In genomic region chr8:26353476-26353875, GRCm38 (mm10) we compare ENCODE assay signal across 13 mouse cellular contexts.
DNase-seq lines count a peak whose midpoint lies in the region; ATAC-seq and TF ChIP-seq lines count a peak whose summit lies in the region.
"Had no signal": no experiment of that assay in that cellular context is flagged by ENCODE, and none has a peak within 500 bp of the region (broad histone marks: within the 10 kb centered on the region; RNA-seq: fewer than 3 reads in every experiment).

No protein-coding gene starts in this region.

- H3K4me3 ChIP-seq in liver, adult 2 months (ENCODE audit: insufficient read depth, low read depth, low read length), result no peak overlapping the region
- no peak overlapping the region for H3K4me3 ChIP-seq in stomach, postnatal 0 days (ENCODE audit: low read depth, low read length)
- no peak overlapping the region for H3K4me3 ChIP-seq in midbrain, embryonic 10.5 days
- H3K4me3 ChIP-seq: forebrain, embryonic 15.5 days; myocyte had no signal

- H3K79me2 ChIP-seq in liver, adult 2 months (ENCODE audit: control insufficient read depth, insufficient read depth, low read length), result no peaks in the 10 kb centered on the region

- TF ChIP-seq CTCF in liver, adult 2 months (IDR thresholded peaks at IDR 0.05; ENCODE audit: low read depth, low read length), result no peak
- no peak for TF ChIP-seq CTCF in stomach, postnatal 0 days (IDR thresholded peaks at IDR 0.05; ENCODE audit: low read depth)

- no peaks in the 10 kb centered on the region for H3K27me3 ChIP-seq in liver, adult 2 months (ENCODE audit: control insufficient read depth, insufficient read depth, low read length)
- H3K27me3 ChIP-seq in stomach, postnatal 0 days (ENCODE audit: control insufficient read depth, insufficient read depth, low read length), result no peaks in the 10 kb centered on the region
- H3K27me3 ChIP-seq in midbrain, embryonic 10.5 days (ENCODE audit: low read depth, poor library complexity, severe bottlenecking), result no peaks in the 10 kb centered on the region
- H3K27me3 ChIP-seq: forebrain, embryonic 15.5 days had no signal

- no peaks in the 10 kb centered on the region for H3K36me3 ChIP-seq in liver, adult 2 months (ENCODE audit: control insufficient read depth, insufficient read depth, low read length)
- no peaks in the 10 kb centered on the region for H3K36me3 ChIP-seq in stomach, postnatal 0 days (ENCODE audit: control insufficient read depth, insufficient read depth, low read length)
- H3K36me3 ChIP-seq in midbrain, embryonic 10.5 days, result no peaks in the 10 kb centered on the region
- H3K36me3 ChIP-seq: forebrain, embryonic 15.5 days had no signal

- intact Hi-C loops in heart, postnatal 36 days (cut with DNase I), result no loop called here

- H3K4me1 ChIP-seq in liver, adult 2 months (ENCODE audit: control insufficient read depth, insufficient read depth, low read length), result peaks cover 19% of the 10 kb centered on the region
- no peaks in the 10 kb centered on the region; the same call in 1 of the 2 replicates for H3K4me1 ChIP-seq in stomach, postnatal 0 days (replicated peaks; ENCODE audit: control insufficient read depth, insufficient read depth)
- H3K4me1 ChIP-seq in midbrain, embryonic 10.5 days, result peaks cover 14% of the 10 kb centered on the region; the same call in 1 of the 2 replicates

- 0 out of 2 replicates have a peak overlapping the region, but pooled peaks have one; percentile 41 for H3K27ac ChIP-seq in liver, adult 2 months (replicated peaks; ENCODE audit: insufficient read depth, low read depth, low read length)
- peak overlapping the region; percentile 95 for H3K27ac ChIP-seq in stomach, postnatal 0 days (replicated peaks)
- H3K27ac ChIP-seq in midbrain, embryonic 10.5 days (replicated peaks), result no peak overlapping the region
- H3K27ac ChIP-seq: forebrain, embryonic 15.5 days; liver, embryonic 14.5 days had no signal

- no peak for ATAC-seq in stomach, postnatal 0 days (ENCODE audit: low FRiP score, low TSS enrichment)
- ATAC-seq: forebrain, embryonic 15.5 days had no signal

- 59% methylated on average over 3 of the region's 3 CpGs for WGBS in liver, adult 2 months
- 46% methylated on average over 3 of the region's 3 CpGs for WGBS in stomach, postnatal 0 days
- WGBS in midbrain, embryonic 10.5 days, result 79% methylated on average over 3 of the region's 3 CpGs

- H3K9ac ChIP-seq in liver, adult 2 months (ENCODE audit: low read depth, low read length), result no peak overlapping the region
- no peak overlapping the region for H3K9ac ChIP-seq in stomach, postnatal 0 days (ENCODE audit: low read length)
- H3K9ac ChIP-seq: forebrain, embryonic 15.5 days; liver, embryonic 14.5 days had no signal

- no peaks in the 10 kb centered on the region for H3K9me3 ChIP-seq in stomach, postnatal 0 days (ENCODE audit: control insufficient read depth, low read length)
- H3K9me3 ChIP-seq in midbrain, embryonic 10.5 days (replicated peaks), result no peaks in the 10 kb centered on the region
- H3K9me3 ChIP-seq: forebrain, embryonic 15.5 days had no signal

- TF ChIP-seq POLR2A in liver, adult 2 months (IDR thresholded peaks at IDR 0.05; ENCODE audit: extremely low read depth, insufficient read depth, low read length), result no peak

- TF ChIP-seq EP300 in stomach, postnatal 0 days (optimal IDR thresholded peaks at IDR 0.05), result no peak

- no peak overlapping the region for H3K4me2 ChIP-seq in stomach, postnatal 0 days (replicated peaks; ENCODE audit: low read depth)
- H3K4me2 ChIP-seq: forebrain, embryonic 15.5 days had no signal

- peak; percentile 30 for DNase-seq in liver, adult 2 months (ENCODE audit: extremely low read depth, low read depth, low spot score)
- no peak for DNase-seq in liver
- DNase-seq in heart, postnatal 36 days, result peak; percentile 19 to 41
- DNase-seq in kidney, postnatal 4 days, result peak; percentile 23 to 48
- peak; percentile 10 for DNase-seq in stomach, postnatal 0 days (ENCODE audit: low spot score)
- DNase-seq in midbrain, embryonic 10.5 days (ENCODE audit: low spot score), result no peak
- DNase-seq in yolk sac, embryonic 10.5 days (ENCODE audit: low spot score), result no peak
- no peak for DNase-seq in embryo, embryonic 9.5 days (ENCODE audit: extremely low spot score)
- DNase-seq: cerebellum, adult 11-12 months; right cerebral cortex, postnatal 25 days had no signal

Comparison
In these comparisons a context has a peak if more than half of its experiments do, and no peak if none do; other contexts are left out.
1. DNase-seq: peak in liver, adult 2 months (single experiment), heart, postnatal 36 days (2 of 2), kidney, postnatal 4 days (2 of 2) and stomach, postnatal 0 days (single experiment); none in liver (single experiment), midbrain, embryonic 10.5 days (single experiment), yolk sac, embryonic 10.5 days (single experiment) and embryo, embryonic 9.5 days (single experiment).